Mouse (Mus musculus): ENCODE data around the gene Ppp1r16b. TPM values are rescaled to one million over a fixed set of nuclear protein-coding genes. Genes with fewer than 3 reads are reported as not detected.

Gene Ppp1r16b
- polyA plus RNA-seq, 1 experiment from 2014 or later: 4.5 TPM

GRCm38 (mm10) chr2:158717551-158718418, 52.6 kb downstream of the Ppp1r16b start:
- no peaks in the 10 kb centered on the region for H3K9me3 ChIP-seq (replicated peaks; ENCODE audit: control insufficient read depth, low read length)
- no peak for ATAC-seq (replicated peaks; ENCODE audit: insufficient number of reproducible peaks, low FRiP score, low TSS enrichment)
- H3K4me3 ChIP-seq (ENCODE audit: low read depth, low read length): no peak overlapping the region
- H3K9ac ChIP-seq (ENCODE audit: low read depth, low read length): no peak overlapping the region
- WGBS (ENCODE audit: insufficient replicate concordance): 73% methylated on average over 5 of the region's 5 CpGs
- H3K4me1 ChIP-seq (ENCODE audit: control insufficient read depth, insufficient read depth, low read length): peaks cover 16% of the 10 kb centered on the region
- no peaks in the 10 kb centered on the region; the same call in 1 of the 2 replicates for H3K27me3 ChIP-seq (ENCODE audit: control insufficient read depth, insufficient read depth, low read length)
- H3K36me3 ChIP-seq (ENCODE audit: control insufficient read depth, insufficient read depth, low read length): no peaks in the 10 kb centered on the region
- no peak overlapping the region for H3K27ac ChIP-seq (ENCODE audit: low read depth, low read length)
- no peak overlapping the region for H3K4me2 ChIP-seq

DNA sequence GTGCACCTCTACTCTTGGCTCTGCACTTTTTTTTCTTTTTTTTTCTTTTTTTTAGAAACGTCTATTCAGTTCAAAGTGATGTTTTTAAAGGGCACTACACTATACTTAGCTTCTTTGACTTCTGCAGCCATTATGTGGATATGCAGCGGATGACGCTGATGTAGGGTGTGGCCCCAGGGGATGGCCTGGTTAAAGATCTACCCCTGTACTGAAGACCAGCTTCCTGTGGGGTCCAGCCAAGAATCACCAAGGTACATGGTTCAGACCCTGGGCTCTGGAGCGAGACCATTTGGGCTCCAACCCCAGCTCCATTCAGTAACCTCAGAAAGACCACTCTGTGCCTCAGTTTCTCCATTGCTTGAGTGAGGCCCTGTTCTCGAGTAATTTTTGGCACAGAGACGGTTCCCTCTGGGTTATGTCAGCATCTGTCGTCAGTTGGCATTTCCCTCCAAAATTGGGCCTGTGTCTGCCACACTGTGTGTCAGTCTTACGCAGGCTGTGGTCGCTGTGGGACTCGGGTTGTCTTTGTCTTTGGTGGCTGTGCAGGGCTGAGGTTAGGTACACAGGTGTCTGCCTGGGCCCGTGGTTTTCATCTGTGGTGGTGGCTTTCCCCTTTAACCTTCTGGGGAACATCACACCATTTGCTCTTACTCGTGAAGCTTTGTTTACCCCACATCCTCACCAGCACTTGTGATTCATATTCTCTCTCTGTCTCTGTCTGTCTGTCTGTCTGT, 53.8 kb downstream of the Ppp1r16b start:
- H3K4me1 ChIP-seq (ENCODE audit: control insufficient read depth, insufficient read depth, low read length): peaks cover 26% of the 10 kb centered on the region
- no peak overlapping the region for H3K27ac ChIP-seq (ENCODE audit: low read depth, low read length)
- H3K36me3 ChIP-seq (ENCODE audit: control insufficient read depth, insufficient read depth, low read length): no peaks in the 10 kb centered on the region
- ATAC-seq (replicated peaks; ENCODE audit: insufficient number of reproducible peaks, low FRiP score, low TSS enrichment): no peak
- H3K4me3 ChIP-seq (ENCODE audit: low read depth, low read length): no peak overlapping the region
- H3K27me3 ChIP-seq (ENCODE audit: control insufficient read depth, insufficient read depth, low read length): no peaks in the 10 kb centered on the region; the same call in 1 of the 2 replicates
- no peak overlapping the region for H3K4me2 ChIP-seq
- 68% methylated on average over 12 of the region's 12 CpGs for WGBS (ENCODE audit: insufficient replicate concordance)
- H3K9ac ChIP-seq (ENCODE audit: low read depth, low read length): no peak overlapping the region
- no peaks in the 10 kb centered on the region for H3K9me3 ChIP-seq (replicated peaks; ENCODE audit: control insufficient read depth, low read length)

- Histone ChIP-seq H3K27me3 (ENCODE audit: control insufficient read depth, insufficient read depth, low read length) (no peaks in the 10 kb centered on the region), H3K36me3 (ENCODE audit: control insufficient read depth, insufficient read depth, low read length) (no peaks in the 10 kb centered on the region), H3K4me1 (ENCODE audit: control insufficient read depth, insufficient read depth, low read length) (peaks cover 25% of the 10 kb centered on the region), H3K27ac (ENCODE audit: low read depth, low read length) (no peak overlapping the region), H3K9me3 (replicated peaks; ENCODE audit: control insufficient read depth, low read length) (no peaks in the 10 kb centered on the region), H3K4me3 (ENCODE audit: low read depth, low read length) (no peak overlapping the region), H3K9ac (ENCODE audit: low read depth, low read length) (no peak overlapping the region), H3K4me2 (no peak overlapping the region)
- 79% methylated on average over 16 of the region's 16 CpGs for WGBS (ENCODE audit: insufficient replicate concordance)
- no peak for ATAC-seq (replicated peaks; ENCODE audit: insufficient number of reproducible peaks, low FRiP score, low TSS enrichment)
These were observed 55.6 kb downstream of the Ppp1r16b start for GRCm38 (mm10) chr2:158720715-158721370.

DNA sequence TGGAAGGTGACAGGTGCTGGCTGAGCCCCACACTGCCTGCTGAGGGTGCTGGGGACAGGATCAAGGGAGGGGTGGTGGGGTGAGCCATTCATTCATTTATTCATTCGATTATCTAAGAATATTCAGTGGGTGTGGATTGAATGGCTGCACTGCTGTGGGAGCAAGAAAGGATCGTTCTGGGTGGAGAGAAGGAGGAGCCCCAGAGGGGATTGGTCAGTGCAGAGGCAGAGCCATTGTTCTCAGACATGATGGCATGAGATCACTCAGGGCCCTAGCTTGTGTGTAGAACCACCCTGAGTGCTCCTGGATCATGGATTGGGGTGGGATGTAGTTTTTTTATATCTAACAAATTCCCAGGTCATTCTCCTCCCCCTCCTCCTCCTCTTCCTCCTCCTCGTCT, 56.3 kb downstream of the Ppp1r16b start:
- Histone ChIP-seq H3K4me3 (ENCODE audit: low read depth, low read length) (no peak overlapping the region), H3K9ac (ENCODE audit: low read depth, low read length) (no peak overlapping the region), H3K9me3 (replicated peaks; ENCODE audit: control insufficient read depth, low read length) (no peaks in the 10 kb centered on the region), H3K4me1 (ENCODE audit: control insufficient read depth, insufficient read depth, low read length) (peaks cover 20% of the 10 kb centered on the region), H3K27ac (ENCODE audit: low read depth, low read length) (no peak overlapping the region), H3K27me3 (ENCODE audit: control insufficient read depth, insufficient read depth, low read length) (no peaks in the 10 kb centered on the region), H3K36me3 (ENCODE audit: control insufficient read depth, insufficient read depth, low read length) (no peaks in the 10 kb centered on the region), H3K4me2 (no peak overlapping the region)
- no peak for ATAC-seq (replicated peaks; ENCODE audit: insufficient number of reproducible peaks, low FRiP score, low TSS enrichment)
- WGBS (ENCODE audit: insufficient replicate concordance): 55% methylated on average over 3 of the region's 3 CpGs

- ATAC-seq (replicated peaks; ENCODE audit: insufficient number of reproducible peaks, low FRiP score, low TSS enrichment): no peak
- H3K4me2 ChIP-seq: no peak overlapping the region
- H3K4me3 ChIP-seq (ENCODE audit: low read depth, low read length): no peak overlapping the region
- H3K27me3 ChIP-seq (ENCODE audit: control insufficient read depth, insufficient read depth, low read length): no peaks in the 10 kb centered on the region
- peaks cover 20% of the 10 kb centered on the region for H3K4me1 ChIP-seq (ENCODE audit: control insufficient read depth, insufficient read depth, low read length)
- no peaks in the 10 kb centered on the region for H3K9me3 ChIP-seq (replicated peaks; ENCODE audit: control insufficient read depth, low read length)
- H3K36me3 ChIP-seq (ENCODE audit: control insufficient read depth, insufficient read depth, low read length): no peaks in the 10 kb centered on the region
- 0 out of 2 replicates have a peak overlapping the region, but pooled peaks have one; percentile 42 for H3K27ac ChIP-seq (ENCODE audit: low read depth, low read length)
- no peak overlapping the region for H3K9ac ChIP-seq (ENCODE audit: low read depth, low read length)
- WGBS (ENCODE audit: insufficient replicate concordance): 51% methylated on average over 4 of the region's 4 CpGs
These were observed 56.9 kb downstream of the Ppp1r16b start for GRCm38 (mm10) chr2:158722135-158722534.

DNA sequence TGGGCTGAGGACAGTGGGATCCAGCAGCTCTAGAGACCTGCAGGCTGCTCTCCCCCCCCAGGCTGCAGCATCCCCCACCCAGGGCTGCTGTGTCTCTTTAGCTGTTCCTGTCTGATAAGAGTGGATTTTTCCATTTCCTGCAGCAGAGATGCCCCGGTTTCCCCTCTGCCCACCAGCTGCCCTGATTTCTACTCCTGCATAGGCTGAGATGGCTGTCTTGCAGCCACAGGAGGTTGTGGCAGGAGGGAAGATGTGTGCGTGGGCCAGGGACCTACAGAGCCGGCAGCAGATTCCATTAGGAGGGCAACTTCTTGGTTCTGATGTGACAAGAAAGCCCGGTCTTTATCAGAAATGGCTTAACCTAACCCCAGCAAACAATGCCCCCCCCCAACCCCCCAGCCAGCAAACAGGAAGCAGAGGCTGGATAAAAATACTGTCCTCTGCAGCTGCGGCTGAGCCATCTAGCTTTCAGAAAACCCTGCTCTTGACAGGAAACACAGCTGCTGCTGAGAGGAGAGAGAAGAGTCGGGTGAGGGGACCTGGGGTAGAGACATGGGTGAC, 57.9 kb downstream of the Ppp1r16b start:
- 0 out of 2 replicates have a peak, but pooled peaks have one; percentile 31 for ATAC-seq (replicated peaks; ENCODE audit: insufficient number of reproducible peaks, low FRiP score, low TSS enrichment)
- H3K4me2 ChIP-seq: peak overlapping the region; percentile 38
- H3K9ac ChIP-seq (ENCODE audit: low read depth, low read length): no peak overlapping the region
- peak overlapping the region; percentile 42 for H3K27ac ChIP-seq (ENCODE audit: low read depth, low read length)
- H3K9me3 ChIP-seq (replicated peaks; ENCODE audit: control insufficient read depth, low read length): no peaks in the 10 kb centered on the region
- H3K4me3 ChIP-seq (ENCODE audit: low read depth, low read length): no peak overlapping the region
- WGBS (ENCODE audit: insufficient replicate concordance): 13% methylated on average over 6 of the region's 6 CpGs
- no peaks in the 10 kb centered on the region for H3K27me3 ChIP-seq (ENCODE audit: control insufficient read depth, insufficient read depth, low read length)
- no peaks in the 10 kb centered on the region for H3K36me3 ChIP-seq (ENCODE audit: control insufficient read depth, insufficient read depth, low read length)
- peaks cover 20% of the 10 kb centered on the region for H3K4me1 ChIP-seq (ENCODE audit: control insufficient read depth, insufficient read depth, low read length)

- Histone ChIP-seq H3K36me3 (ENCODE audit: control insufficient read depth, insufficient read depth, low read length) (no peaks in the 10 kb centered on the region), H3K4me3 (ENCODE audit: low read depth, low read length) (no peak overlapping the region), H3K27ac (ENCODE audit: low read depth, low read length) (peak overlapping the region; percentile 42), H3K27me3 (ENCODE audit: control insufficient read depth, insufficient read depth, low read length) (no peaks in the 10 kb centered on the region), H3K9ac (ENCODE audit: low read depth, low read length) (no peak overlapping the region), H3K4me1 (ENCODE audit: control insufficient read depth, insufficient read depth, low read length) (peaks cover 20% of the 10 kb centered on the region), H3K4me2 (peak overlapping the region; percentile 38), H3K9me3 (replicated peaks; ENCODE audit: control insufficient read depth, low read length) (no peaks in the 10 kb centered on the region)
- no peak for ATAC-seq (replicated peaks; ENCODE audit: insufficient number of reproducible peaks, low FRiP score, low TSS enrichment)
- WGBS (ENCODE audit: insufficient replicate concordance): 13% methylated on average over 6 of the region's 6 CpGs
These were observed 58.6 kb downstream of the Ppp1r16b start for GRCm38 (mm10) chr2:158723806-158724205.

DNA sequence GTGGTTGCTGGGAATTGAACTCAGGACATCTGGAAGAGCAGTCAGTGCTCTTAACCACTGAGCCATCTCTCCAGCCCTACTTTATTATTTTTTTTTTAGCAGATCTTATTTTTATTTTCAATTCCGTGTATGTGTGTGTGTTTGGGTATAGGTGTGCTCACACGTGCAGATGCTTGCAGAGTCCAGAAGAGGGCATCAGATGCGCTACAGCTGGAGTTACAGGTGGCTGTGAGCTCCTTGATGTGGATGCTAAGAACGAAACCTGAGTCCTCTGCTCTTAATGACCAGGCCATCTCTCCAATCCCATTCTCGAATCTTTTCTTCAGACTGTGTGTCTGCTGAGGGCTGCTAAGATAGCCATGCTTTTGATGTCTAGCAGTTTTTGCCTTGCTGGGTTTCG, 61.1 kb downstream of the Ppp1r16b start:
- no peak for ATAC-seq (replicated peaks; ENCODE audit: insufficient number of reproducible peaks, low FRiP score, low TSS enrichment)
- 63% methylated on average over 6 of the region's 6 CpGs for WGBS (ENCODE audit: insufficient replicate concordance)
- Histone ChIP-seq H3K27ac (ENCODE audit: low read depth, low read length) (no peak overlapping the region), H3K36me3 (ENCODE audit: control insufficient read depth, insufficient read depth, low read length) (no peaks in the 10 kb centered on the region), H3K9me3 (replicated peaks; ENCODE audit: control insufficient read depth, low read length) (no peaks in the 10 kb centered on the region), H3K4me3 (ENCODE audit: low read depth, low read length) (no peak overlapping the region), H3K27me3 (ENCODE audit: control insufficient read depth, insufficient read depth, low read length) (no peaks in the 10 kb centered on the region), H3K4me1 (ENCODE audit: control insufficient read depth, insufficient read depth, low read length) (peaks cover 20% of the 10 kb centered on the region), H3K4me2 (no peak overlapping the region), H3K9ac (ENCODE audit: low read depth, low read length) (no peak overlapping the region)

Data from heart, embryonic 11.5 days (tissue).